Mouse (Mus musculus) mouse embryonic stem cell (cell line): ENCODE data around the gene Cerk.
"Not testable (repeated sequence)": the region's sequence is repeated elsewhere in the genome, so short reads cannot be mapped to it uniquely, and the experiment has no call there.

ENCODE experiments used
- in situ Hi-C, 2 experiments: fragments of 300-500 bp; cut with MboI; formaldehyde crosslinking; loops; 1 replicate in 1 of 2; 3 replicates in 1 of 2; pipeline ENCODE4 v1.14.3; 2019 to 2020; ENCODE audit warnings: low sequenced_read_pairs in 2 of 2, low pct_unique_long_range_greater_than_20kb in 1 of 2, mixed read lengths in 1 of 2; ENCODE audit not compliant: unreplicated experiment in 1 of 2

Gene Cerk

DNA sequence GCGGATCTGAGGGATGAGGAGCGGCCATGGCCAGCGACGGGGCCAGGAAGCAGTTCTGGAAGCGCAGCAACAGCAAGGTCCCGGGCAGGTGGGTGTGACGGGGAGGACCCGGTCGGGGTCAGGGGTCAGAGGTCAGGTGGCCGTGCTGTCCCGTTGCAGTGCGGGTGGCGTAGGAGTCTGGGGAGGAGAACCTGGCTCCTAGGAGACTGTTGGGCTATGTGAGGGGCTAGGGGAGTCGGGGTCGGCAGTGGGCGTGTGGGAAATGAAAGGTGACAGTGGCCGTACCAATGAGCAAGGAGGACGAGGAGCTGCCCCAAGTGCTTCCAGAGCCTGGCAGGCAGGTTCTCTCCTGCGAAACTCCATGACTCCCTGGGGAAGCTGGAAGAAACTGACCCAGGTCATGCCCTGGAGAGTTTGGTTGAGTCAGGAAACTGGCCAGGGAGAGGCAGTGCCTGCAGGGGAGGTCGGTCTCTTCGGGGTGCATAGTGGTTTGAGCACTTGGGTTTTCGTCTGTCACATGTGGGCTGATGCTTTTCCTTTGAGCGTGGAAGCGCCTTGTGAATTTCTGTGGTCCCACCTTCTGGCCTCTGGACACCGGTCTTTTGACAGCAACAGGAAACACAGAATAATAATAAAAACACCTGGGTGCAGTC is 28.7 kb upstream of the Cerk start:
- in situ Hi-C loops: no loop called here

DNA sequence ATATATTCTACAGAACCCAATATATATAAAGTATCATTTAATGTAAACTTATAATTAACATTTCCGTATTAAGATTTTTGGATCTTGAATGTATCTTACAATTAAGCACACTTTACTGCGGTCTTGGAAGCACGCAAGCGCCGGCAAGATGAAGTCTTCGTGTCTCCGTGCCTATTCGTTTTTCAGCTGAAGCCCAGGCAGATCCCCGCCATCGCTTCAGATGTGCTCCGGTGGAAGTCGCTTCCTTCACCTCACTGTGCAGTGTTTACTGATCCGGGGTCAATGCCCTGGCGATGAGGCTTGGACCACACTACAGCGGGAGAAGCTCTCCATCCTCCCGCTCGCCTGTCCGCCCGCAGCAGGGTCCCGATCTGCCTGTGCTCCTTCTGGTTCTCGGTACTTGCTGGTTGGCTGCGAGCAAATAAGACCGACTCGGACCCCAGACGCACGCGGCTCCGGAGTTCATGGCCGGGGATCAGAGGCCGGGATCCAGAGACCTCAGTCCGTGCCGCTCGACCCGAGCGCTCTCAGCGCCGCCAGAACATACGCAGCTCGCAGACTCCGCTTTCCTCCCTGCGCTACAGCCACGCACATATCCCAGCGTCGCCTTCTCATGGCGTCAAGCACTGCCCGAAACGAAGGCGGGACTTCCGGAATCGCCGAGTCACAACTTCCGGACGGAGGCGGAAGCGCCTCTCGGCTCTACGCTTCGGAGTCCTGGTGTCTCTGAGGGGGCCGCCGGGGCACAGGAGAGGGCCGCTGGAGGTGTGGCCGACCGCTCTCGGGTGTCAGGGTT is 28.0 kb upstream of the Cerk start, which contains the start of gene Tbc1d22a:
TSS of gene Tbc1d22a (plus strand) at position 707 of the 796 bp plus-strand sequence.
- in situ Hi-C loops: no loop called here

DNA sequence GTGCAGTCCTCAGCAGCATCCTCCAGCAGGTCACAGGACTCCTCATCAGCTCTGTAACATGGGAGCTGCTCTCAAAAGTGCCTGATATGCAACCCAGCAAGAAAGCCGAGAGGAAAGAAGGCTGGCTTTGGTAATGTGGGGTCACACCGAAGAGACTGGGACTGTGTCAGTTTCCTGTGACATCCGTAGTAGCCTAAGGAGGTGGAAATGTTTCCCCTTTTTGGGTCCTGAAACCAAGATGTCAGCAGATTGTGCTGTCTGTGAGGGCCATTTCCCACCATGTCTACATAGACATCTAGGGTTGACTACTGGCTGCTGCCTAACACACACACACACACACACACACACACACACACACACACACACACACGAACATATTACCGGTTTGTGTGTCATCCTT is 26.3 kb upstream of the Cerk start:
- in situ Hi-C loops: not testable (repeated sequence)

DNA sequence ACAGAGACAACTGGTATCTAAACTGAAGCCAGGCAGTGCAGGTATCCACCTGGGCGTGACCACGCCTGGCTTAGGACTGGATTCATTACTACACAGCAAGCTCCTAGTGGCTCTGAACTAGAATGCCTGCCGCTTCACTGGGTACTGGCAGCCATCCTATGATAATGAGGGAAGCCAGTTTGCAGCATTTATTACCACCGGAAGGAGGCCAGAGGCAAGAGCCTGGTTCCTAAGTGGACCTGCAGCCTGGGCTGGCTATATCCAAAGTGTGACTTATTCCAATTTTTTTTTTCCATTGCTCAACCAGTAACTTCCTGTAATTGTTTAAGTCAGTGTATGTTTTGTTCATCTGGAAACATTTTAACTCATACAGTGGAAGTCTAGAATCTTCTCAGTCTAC is 20.4 kb upstream of the Cerk start:
- in situ Hi-C loops: no loop called here

DNA sequence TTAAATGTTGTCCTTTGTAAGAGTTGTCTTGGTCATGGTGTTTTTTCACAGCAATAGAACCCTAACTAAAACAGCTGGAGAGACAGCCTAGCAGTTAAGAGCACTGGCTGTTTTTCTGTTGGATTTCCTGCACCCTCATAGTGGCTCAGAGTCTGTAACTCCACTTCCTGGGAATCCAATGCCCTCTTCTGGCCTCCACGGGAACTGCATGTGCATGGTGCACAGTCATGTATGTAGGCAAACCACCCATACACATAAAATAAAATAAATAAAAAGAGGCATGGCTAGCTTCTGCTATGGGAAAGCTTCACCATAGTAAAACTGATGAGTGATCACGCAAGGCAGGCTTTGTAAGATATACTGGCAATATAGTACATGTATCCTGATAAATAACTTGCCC is 19.4 kb upstream of the Cerk start:
- in situ Hi-C loops: no loop called here

DNA sequence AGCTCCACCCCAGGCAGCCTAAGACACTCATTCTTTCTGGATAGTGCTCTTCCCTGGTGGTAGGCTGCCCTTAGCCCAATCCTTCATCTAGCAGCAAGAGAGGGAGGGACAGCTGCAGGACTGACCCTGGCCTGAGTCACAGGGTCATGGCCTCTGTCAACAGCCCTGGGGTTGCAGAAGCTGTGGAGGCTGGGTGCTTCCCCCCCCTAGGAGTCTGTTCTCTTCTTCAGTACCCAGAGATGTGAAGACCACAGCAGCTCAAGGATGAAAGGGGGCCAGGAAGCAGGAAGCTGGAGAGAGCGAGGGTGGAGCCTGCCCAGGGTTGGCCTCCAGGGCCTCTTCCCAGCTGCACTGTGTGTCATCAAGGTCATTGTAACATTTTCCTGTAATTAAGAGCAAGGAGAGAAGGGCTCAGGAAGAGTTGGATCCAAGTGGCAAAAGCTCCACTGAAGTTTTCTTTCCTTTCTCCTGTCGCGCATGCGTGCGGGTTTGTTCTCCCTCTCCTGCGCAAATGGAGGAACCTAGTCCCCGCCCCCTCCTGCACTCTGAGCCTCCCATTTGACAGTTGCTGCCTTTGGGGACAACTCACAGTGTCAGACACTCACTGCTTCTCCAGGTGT is 18.1 kb upstream of the Cerk start:
- in situ Hi-C loops: no loop called here

DNA sequence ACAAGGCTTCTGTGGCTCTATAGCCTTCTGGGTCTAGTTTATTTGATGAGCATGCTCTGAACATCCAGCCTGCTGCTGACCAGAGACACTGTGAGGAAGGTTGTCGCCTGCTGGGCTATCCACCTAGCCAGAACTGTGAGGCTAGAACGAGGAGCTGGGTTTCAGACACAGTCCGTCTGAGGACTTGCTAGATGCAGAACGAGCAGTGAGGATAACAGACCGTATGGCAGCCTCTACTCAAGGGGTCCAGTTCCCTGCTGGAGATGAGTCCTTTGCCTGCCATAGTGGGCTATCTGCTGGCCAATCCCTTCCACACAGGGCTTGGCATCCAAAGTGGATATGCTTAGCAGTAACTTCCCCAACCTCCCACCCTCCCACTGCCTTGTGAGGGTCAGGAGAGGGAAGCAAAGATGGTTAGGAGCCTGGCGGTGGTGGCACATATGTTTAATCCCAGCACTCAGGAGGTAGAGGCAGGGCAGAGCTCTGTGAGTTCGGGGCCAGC is 17.4 kb upstream of the Cerk start:
- in situ Hi-C loops: no loop called here

DNA sequence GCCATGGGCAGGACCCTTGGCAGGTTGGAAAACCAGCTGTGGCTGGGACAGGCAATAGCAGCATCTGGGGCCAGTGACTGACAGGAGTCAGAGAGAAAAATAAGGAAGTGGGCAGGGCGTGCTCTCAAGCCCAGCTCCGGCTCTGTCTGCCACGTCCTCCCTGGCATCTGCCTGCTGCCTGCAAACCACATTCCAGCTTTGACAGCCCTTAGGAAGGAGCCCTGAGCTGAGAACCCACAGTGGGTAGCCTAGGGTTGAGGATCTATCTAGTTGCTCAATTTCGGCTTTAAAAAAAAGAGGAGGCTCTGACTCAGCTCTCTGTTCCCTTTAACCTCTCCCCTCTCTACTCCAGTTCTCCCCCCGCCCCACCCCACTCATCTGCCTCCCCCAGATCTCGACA is 16.7 kb upstream of the Cerk start:
- in situ Hi-C loops: no loop called here

DNA sequence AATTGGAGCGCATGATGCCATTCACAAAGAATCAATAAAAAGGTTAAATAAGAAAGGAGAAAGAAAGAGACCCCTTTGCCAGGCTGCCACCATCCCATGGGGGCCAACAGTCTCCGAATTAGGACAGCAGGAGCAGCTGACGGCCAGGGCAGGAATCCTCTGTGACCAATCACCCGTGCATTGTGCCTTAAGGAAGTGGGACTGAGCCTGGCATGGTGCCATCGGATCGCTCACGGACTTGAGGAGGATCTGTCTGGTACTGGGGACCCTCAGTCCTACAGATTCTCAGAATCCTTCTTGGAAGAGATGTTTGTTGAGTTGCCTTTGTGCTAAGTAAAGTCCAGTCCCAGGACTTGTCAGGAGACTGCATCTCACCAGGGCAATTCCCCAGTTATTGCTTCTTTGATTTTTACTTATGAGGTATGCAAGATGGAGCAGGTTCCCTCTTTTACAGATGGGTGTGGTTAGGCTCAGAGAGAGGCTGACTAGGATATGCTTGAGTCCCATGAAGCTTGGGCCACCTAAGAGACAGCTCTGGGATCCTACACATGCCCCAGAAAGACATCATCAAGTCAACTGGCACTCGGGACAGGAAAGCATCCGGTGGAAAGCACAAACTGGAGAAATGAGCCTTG is 15.9 kb upstream of the Cerk start:
- in situ Hi-C loops: no loop called here

DNA sequence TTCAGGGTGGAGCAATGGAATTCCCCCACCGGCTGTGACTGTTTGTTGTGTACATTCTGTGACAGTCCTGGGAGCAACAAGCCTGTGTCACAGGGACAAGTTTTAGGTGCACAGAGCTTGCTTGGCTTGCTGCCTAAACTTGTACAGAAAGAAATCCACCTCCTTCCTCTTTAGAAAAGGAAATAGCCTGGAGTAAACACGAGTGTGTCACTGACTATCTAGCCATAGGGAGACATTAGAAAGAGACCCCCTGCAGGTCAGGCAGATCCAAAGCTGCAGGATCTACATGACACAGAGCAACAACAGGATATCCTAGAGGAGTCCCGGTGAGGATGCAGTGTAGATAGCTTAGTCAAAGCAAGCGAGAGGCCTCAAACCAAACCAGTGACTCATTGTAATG is 15.2 kb upstream of the Cerk start:
- in situ Hi-C loops: no loop called here

DNA sequence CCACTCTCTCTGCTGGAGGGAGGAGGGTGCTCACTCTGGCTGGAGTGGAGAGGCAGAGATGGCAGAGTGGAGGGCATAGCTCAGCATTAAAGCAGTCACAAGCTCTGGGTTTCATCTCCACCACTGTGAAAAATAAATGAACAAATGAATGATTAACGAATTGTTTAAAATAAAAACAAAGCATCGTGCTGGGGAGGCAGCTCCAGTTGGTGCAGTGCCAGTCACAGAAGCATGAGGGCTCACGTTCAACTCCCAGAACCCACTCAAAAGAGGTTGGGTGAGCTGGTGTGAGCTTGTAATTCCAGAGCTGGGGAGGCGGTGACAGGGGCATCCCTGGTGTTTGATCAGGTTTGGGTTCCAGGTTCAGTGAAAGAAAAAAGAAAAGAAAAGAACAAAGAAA is 14.2 kb upstream of the Cerk start:
- in situ Hi-C loops: no loop called here

DNA sequence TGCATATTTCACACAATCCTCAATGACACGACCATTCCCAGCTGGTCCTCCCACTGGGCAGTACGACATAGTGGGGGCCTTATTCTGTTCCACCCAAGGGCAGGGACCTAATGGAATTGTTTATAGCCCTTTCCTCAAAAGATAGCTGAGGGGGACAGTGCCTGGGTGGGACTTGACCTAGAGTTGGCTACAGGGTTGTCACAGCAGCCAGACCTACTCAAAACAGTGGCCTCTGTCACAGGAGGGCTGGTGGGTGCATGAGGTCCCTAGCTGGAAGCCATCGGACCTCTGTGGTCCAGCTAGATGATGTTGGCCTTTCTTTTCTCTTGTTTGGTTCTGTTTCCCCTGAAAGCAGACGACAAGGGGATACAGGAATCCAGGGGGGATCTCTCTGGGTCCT is 13.5 kb upstream of the Cerk start:
- in situ Hi-C loops: no loop called here

DNA sequence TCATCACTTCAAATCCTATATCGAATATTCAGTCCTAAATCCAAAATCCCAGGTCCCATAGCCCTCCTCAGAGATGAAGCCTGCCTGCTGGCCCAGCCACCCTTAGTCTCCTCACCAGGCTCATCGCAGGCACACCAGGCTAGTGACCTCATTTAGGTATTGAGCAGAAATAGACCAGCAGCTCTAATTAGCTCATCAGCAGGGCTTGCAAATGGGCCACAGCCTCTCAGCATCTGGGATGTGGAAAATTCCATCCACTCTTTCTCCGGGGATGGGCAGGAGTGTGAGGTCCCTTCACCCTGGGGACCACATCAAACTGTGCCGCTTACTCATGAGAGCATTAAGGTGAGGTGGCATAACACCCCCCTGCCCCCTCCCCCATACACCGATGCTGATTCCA is 13.1 kb upstream of the Cerk start:
- in situ Hi-C loops: no loop called here

DNA sequence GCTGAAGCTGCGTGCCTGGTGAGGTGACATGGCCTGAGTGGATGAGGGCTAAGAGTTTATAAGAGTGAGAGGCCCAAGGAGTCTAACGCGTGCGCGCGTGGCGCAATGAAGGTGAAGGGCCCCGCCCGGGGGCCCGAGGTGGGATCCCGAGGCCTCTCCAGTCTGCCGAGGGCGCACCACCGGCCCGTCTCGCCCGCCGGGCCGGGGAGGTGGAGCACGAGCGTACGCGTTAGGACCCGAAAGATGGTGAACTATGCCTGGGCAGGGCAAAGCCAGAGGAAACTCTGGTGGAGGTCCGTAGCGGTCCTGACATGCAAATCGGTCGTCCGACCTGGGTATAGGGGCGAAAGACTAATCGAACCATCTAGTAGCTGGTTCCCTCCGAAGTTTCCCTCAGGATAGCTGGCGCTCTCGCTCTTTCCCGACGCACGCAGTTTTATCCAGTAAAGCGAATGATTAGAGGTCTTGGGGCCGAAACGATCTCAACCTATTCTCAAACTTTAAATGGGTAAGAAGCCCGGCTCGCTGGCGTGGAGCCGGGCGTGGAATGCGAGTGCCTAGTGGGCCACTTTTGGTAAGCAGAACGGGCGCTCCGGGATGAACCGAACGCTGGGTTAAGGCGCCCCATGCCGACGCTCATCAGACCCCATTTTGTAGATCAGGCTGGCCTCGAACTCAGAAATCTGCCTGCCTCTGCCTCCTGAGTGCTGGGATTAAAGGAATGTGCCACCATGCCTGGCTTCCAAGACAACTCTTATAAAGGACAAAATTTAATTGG is 8.9 kb upstream of the Cerk start:
- in situ Hi-C loops: not testable (repeated sequence)

DNA sequence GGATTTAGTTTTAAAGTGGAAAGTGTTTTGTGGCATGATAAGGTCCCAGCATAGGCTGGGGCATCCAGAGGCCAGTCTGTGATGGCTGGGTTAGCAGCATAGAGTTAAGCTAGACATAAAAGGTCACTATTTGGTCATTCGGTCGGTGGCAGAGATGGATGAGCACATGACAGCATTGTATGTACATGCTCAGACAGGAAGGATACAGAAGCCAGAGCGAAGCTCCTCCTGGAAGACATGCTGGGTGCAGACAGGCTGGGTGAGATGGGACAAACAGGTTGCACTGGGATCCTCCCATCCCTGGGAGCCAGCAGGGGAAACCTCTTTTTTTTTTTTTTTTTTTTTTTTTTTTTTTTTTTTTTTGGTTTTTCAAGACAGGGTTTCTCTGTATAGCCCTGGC is 6.0 kb upstream of the Cerk start:
- in situ Hi-C loops: no loop called here

DNA sequence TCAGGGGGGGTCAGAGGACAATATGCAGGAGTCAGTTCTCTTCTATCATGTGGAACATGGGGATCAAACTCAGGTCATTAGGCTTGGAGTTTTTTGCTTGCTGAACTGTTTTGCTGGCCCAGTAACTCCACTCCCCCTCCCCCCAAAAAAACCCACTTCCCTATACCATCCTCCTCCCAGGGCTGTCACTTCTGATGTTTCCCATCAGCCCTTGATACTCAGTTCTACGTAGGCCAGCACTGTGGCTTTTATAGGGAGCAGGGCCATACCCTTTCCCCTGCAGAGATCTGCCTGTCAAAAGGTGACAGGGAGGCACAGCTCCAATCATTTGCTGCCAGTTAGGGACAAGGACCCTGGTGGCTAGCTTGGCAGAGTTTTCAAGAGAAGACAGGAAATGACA is 5.6 kb upstream of the Cerk start:
- in situ Hi-C loops: no loop called here

DNA sequence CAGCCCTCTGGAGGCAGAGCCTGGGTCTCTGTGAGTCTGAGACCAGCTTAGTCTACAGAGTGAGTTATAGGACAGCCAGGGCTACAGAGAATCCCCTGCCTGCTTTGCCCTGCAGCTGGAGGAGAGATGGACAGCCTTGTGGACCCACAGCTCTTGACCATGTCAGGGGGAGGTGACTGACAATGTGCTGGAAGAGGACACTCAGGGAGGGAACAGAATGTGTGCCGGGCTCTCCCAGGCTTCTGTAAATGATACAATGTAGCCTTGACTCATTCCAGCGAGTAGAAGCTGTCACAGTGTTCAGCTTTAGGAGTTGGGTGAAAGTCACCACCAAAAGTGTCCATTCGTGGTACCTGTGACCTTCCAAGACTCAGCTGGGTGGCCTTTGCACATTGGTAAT is 4.4 kb upstream of the Cerk start:
- in situ Hi-C loops: no loop called here

DNA sequence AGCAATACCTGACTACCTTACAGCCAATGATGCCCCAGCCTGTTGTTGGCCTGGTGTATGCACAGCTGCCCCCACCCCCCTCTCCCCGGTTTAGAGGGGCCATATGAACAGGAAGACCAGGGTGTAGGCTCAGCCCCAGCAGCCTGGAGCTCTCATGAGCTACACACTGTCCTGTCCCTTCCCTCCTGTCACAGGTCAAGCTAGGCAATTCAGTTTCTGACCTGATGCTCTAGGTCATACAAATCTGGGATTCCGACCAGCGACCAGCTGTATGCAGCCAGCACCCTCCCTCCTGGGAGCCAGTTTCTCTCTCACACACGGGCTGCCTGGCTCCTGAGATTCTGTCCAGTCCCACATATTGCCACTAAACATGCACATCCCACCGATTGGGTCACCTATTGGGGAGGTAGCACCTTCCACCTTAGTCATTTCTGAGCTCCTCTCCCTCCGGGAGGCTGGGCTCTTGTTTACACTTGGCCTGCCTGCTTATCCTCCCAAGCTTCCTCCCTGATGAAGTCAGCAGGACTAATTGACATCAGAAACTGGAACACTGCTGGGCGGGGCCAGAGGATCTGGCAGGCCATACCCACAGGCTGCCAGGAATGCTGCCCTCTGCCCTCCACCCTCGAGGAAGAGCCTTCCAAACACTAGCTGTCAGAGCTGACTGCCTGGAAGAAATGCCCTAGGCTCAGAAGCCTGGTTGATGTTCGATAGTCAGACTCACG is 3.0 kb upstream of the Cerk start:
- in situ Hi-C loops: no loop called here
